Mouse (Mus musculus) stomach, embryonic 15.5 days (tissue): ENCODE data around the gene Gad1. TPM values are rescaled to one million over a fixed set of nuclear protein-coding genes. Genes with fewer than 3 reads are reported as not detected.

ENCODE experiments used
- ATAC-seq: fragments of 200-750 bp; cut with Nextera tagmentation; 2 replicates; pipeline ENCODE4 v1.8.0; 2017; ENCODE audit warnings: low read depth, moderate number of reproducible peaks, moderate TSS enrichment; ENCODE audit not compliant: insufficient read depth, low FRiP score
- H3K27ac ChIP-seq: fragments of 300-500 bp; sonication (generic); 2 replicates; pipeline ENCODE4 v1.5.1; 2015; ENCODE audit warnings: mild to moderate bottlenecking, inconsistent platforms
- H3K27me3 ChIP-seq: fragments of 300-500 bp; sonication (generic); replicated peaks from 2 replicates; pipeline ENCODE4 v1.6.1; 2015; ENCODE audit warnings: inconsistent platforms
- H3K36me3 ChIP-seq: fragments of 300-500 bp; sonication (generic); 2 replicates; pipeline ENCODE4 v1.6.1; 2015; ENCODE audit warnings: inconsistent platforms
- H3K4me1 ChIP-seq: fragments of 300-500 bp; sonication (generic); 2 replicates; pipeline ENCODE4 v1.6.1; 2015; ENCODE audit warnings: inconsistent platforms
- H3K4me2 ChIP-seq: fragments of 300-500 bp; sonication (generic); 2 replicates; pipeline ENCODE4 v1.6.1; 2015; ENCODE audit warnings: mild to moderate bottlenecking, inconsistent platforms
- H3K4me3 ChIP-seq: fragments of 300-500 bp; sonication (generic); replicated peaks from 2 replicates; pipeline ENCODE4 v1.5.1; 2015; ENCODE audit warnings: inconsistent platforms
- H3K9ac ChIP-seq: fragments of 300-500 bp; sonication (generic); 2 replicates; pipeline ENCODE4 v1.6.1; 2015; ENCODE audit warnings: inconsistent platforms
- H3K9me3 ChIP-seq: fragments of 300-500 bp; sonication (generic); 2 replicates; pipeline ENCODE4 v1.6.1; 2016; ENCODE audit warnings: inconsistent platforms
- WGBS: fragments of 180-500 bp; shearing (Covaris S2); methylation state at CpG from one replicate; pipeline ENCODE4 v1.1.7; 2015; 5-methylcytosine and 5-hydroxymethylcytosine counted together
- polyA plus RNA-seq: library from polyadenylated mRNA; unstranded; fragments of >200 nt; fragmentation: Nextera tagmentation; extraction: Ambion mirVana; gene quantifications from 2 replicates; pipeline ENCODE4 v1.2.1, GENCODE M21; 2015

Gad1 gene
- polyA plus RNA-seq, 1 experiment from 2014 or later: 0.46 TPM

- H3K4me2 ChIP-seq: no peak overlapping the region
- H3K27me3 ChIP-seq: peaks cover 93% of the 10 kb centered on the region
- no peaks in the 10 kb centered on the region for H3K36me3 ChIP-seq
- no peaks in the 10 kb centered on the region for H3K9me3 ChIP-seq
- no peak overlapping the region for H3K9ac ChIP-seq
- no peak for ATAC-seq
- peaks cover 30% of the 10 kb centered on the region for H3K4me1 ChIP-seq
- no peak overlapping the region for H3K27ac ChIP-seq
- H3K4me3 ChIP-seq: no peak overlapping the region
- WGBS: 6% methylated on average over 30 of the region's 30 CpGs
Measured at GRCm38 (mm10) chr2:70565651-70566602, 13.1 kb downstream of the Gad1 start.

DNA sequence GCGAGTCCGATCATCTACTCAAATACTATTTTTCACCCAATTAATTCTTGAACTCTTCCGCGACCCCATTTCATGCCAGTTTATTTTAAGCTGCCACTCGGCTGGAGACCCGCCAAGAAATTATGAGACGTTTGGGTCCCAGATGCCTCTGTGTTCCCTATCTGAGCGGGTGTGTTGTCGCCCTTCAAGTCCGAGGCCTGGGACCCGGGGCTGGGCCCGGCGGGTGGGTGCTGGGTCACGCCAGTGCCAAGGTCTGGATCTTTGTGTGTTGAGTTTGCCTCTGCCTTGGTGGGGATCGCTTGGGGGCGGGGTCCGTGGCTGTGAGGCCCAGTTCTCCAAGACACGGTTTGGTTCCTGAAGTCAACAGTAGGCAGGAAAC lies 13.7 kb downstream of the Gad1 start:
- Histone ChIP-seq H3K27me3 (peaks cover 89% of the 10 kb centered on the region), H3K4me1 (peaks cover 30% of the 10 kb centered on the region), H3K4me2 (no peak overlapping the region), H3K27ac (no peak overlapping the region), H3K36me3 (no peaks in the 10 kb centered on the region), H3K4me3 (no peak overlapping the region), H3K9ac (no peak overlapping the region), H3K9me3 (no peaks in the 10 kb centered on the region)
- no peak for ATAC-seq
- whole genome bisulfite sequencing: 3% methylated on average over 18 of the region's 18 CpGs

- Histone ChIP-seq H3K4me2 (0 out of 2 replicates have a peak overlapping the region, but pooled peaks have one; percentile 69), H3K4me3 (no peak overlapping the region; the same call in 1 of the 2 replicates), H3K36me3 (no peaks in the 10 kb centered on the region), H3K9me3 (no peaks in the 10 kb centered on the region), H3K4me1 (peaks cover 26% of the 10 kb centered on the region), H3K27me3 (peaks cover 83% of the 10 kb centered on the region), H3K9ac (no peak overlapping the region), H3K27ac (no peak overlapping the region)
- WGBS: 5% methylated on average over 23 of the region's 23 CpGs
- ATAC-seq: no peak
Measured at GRCm38 (mm10) chr2:70567071-70567681, 14.3 kb downstream of the Gad1 start.

GRCm38 (mm10) chr2:70567682-70568077 lies 14.8 kb downstream of the Gad1 start:
- Histone ChIP-seq H3K4me1 (peaks cover 21% of the 10 kb centered on the region), H3K27me3 (peaks cover 78% of the 10 kb centered on the region), H3K4me2 (peak overlapping the region; percentile 69), H3K9ac (no peak overlapping the region), H3K36me3 (no peaks in the 10 kb centered on the region), H3K9me3 (no peaks in the 10 kb centered on the region), H3K4me3 (peak overlapping the region; percentile 32), H3K27ac (no peak overlapping the region)
- WGBS: under 1% methylated on average over 12 of the region's 12 CpGs
- no peak for ATAC-seq

GRCm38 (mm10) chr2:70568198-70568941 lies 15.5 kb downstream of the Gad1 start:
- no peak overlapping the region for H3K9ac ChIP-seq
- peak overlapping the region; percentile 69 for H3K4me2 ChIP-seq
- H3K36me3 ChIP-seq: no peaks in the 10 kb centered on the region
- H3K27ac ChIP-seq: no peak overlapping the region
- H3K9me3 ChIP-seq: no peaks in the 10 kb centered on the region
- peaks cover 21% of the 10 kb centered on the region for H3K4me1 ChIP-seq
- peak overlapping the region; percentile 32 for H3K4me3 ChIP-seq
- no peak for ATAC-seq
- H3K27me3 ChIP-seq: peaks cover 71% of the 10 kb centered on the region
- WGBS: 1% methylated on average over 34 of the region's 34 CpGs

GRCm38 (mm10) chr2:70571698-70572097 lies 18.8 kb downstream of the Gad1 start:
- Histone ChIP-seq H3K9ac (no peak overlapping the region), H3K4me1 (peaks cover 14% of the 10 kb centered on the region), H3K27me3 (peaks cover 38% of the 10 kb centered on the region), H3K4me2 (no peak overlapping the region), H3K4me3 (no peak overlapping the region), H3K27ac (no peak overlapping the region), H3K36me3 (no peaks in the 10 kb centered on the region), H3K9me3 (no peaks in the 10 kb centered on the region)
- WGBS: 55% methylated on average over 4 of the region's 4 CpGs
- no peak for ATAC-seq

DNA sequence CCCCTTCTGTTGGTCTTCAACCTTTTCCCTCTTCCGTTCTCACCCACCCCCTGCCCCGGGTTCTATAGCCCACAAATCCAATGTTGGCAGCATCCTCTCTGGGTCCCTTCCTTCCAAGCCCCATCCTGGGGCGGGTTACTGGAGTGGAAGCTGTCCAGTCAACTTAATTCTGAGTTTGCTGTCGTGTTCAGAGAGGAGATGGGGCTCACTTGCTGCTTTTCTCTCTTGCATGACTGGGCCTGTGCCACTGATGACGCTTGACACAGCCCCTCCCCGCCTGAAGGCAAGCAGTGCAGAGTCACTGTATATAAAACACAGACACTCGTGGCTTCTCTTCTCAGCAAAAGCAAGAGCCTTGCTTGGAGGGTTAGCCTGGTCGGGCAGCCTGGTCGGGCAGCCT lies 19.4 kb downstream of the Gad1 start:
- Histone ChIP-seq H3K36me3 (no peaks in the 10 kb centered on the region), H3K4me2 (no peak overlapping the region), H3K9ac (no peak overlapping the region), H3K9me3 (no peaks in the 10 kb centered on the region), H3K27me3 (peaks cover 33% of the 10 kb centered on the region), H3K4me1 (peaks cover 13% of the 10 kb centered on the region), H3K4me3 (no peak overlapping the region), H3K27ac (no peak overlapping the region)
- WGBS: 53% methylated on average over 9 of the region's 9 CpGs
- no peak for ATAC-seq

- H3K4me2 ChIP-seq: no peak overlapping the region
- ATAC-seq: no peak
- H3K36me3 ChIP-seq: no peaks in the 10 kb centered on the region
- H3K9ac ChIP-seq: no peak overlapping the region
- 68% methylated on average over 8 of the region's 8 CpGs for WGBS
- no peak overlapping the region for H3K27ac ChIP-seq
- H3K27me3 ChIP-seq: peaks cover 18% of the 10 kb centered on the region
- no peak overlapping the region for H3K4me3 ChIP-seq
- H3K9me3 ChIP-seq: no peaks in the 10 kb centered on the region
- peaks cover under 1% of the 10 kb centered on the region for H3K4me1 ChIP-seq
Measured at GRCm38 (mm10) chr2:70573544-70574210, 20.8 kb downstream of the Gad1 start.

DNA sequence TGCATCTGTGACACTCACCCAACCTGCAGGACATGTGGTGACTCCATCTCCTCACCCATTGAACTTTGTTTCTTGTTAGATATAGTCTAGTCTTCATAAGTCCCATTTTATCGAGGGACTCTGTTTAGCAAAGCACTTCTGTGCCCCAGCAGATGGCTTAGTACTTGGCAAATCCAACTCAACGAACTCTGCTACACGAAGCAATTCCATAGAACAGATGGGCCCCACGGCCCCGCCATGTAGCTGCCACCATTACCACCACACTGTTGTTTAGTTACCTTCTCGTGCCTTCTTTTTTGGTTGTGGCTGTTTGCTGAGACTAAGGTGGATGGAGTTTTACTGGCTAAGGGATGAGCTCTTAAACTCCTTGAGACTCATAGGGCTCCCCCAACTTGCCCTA lies 35.3 kb downstream of the Gad1 start:
- H3K27me3 ChIP-seq: no peaks in the 10 kb centered on the region
- no peak overlapping the region for H3K4me3 ChIP-seq
- no peak overlapping the region for H3K4me2 ChIP-seq
- no peak overlapping the region for H3K27ac ChIP-seq
- ATAC-seq: no peak
- no peak overlapping the region for H3K9ac ChIP-seq
- 85% methylated on average over 6 of the region's 6 CpGs for WGBS
- no peaks in the 10 kb centered on the region for H3K9me3 ChIP-seq
- no peaks in the 10 kb centered on the region for H3K4me1 ChIP-seq
- H3K36me3 ChIP-seq: no peaks in the 10 kb centered on the region

GRCm38 (mm10) chr2:70592432-70592831 lies 39.6 kb downstream of the Gad1 start:
- Histone ChIP-seq H3K4me1 (no peaks in the 10 kb centered on the region), H3K4me2 (no peak overlapping the region), H3K27ac (no peak overlapping the region), H3K9me3 (no peaks in the 10 kb centered on the region), H3K27me3 (no peaks in the 10 kb centered on the region), H3K36me3 (no peaks in the 10 kb centered on the region), H3K4me3 (no peak overlapping the region), H3K9ac (no peak overlapping the region)
- ATAC-seq: no peak
- 78% methylated on average over 6 of the region's 6 CpGs for WGBS

DNA sequence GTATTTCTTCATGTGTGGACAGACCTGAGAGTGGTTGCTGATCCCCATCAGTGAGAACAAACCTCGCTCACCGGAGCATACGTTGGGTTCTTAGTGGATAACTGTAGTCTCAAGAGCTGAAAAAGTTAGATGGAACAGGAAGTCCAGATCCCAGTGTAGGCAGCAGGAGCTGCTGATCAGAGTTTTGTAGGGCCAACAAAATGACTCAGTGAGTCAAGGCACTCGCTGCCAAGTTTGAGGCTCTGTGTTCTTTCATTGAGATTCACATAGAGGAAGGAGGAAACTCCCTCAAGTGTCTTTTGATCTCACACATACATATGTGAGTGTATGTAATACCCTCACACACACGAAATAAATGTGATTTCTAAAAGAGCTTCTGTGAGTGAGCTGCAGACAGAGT lies 40.8 kb downstream of the Gad1 start:
- Histone ChIP-seq H3K27me3 (no peaks in the 10 kb centered on the region), H3K27ac (no peak overlapping the region), H3K4me3 (no peak overlapping the region), H3K9me3 (no peaks in the 10 kb centered on the region), H3K9ac (no peak overlapping the region), H3K4me1 (no peaks in the 10 kb centered on the region), H3K4me2 (no peak overlapping the region), H3K36me3 (no peaks in the 10 kb centered on the region)
- WGBS: 81% methylated on average over 5 of the region's 5 CpGs
- ATAC-seq: no peak
